Mouse (Mus musculus) heart, postnatal 0 days (tissue): Measurements from ENCODE around the gene Ryr3. TPM values are rescaled to one million over a fixed set of nuclear protein-coding genes. Genes with fewer than 3 reads are reported as not detected.

Experiments
- ATAC-seq: fragments of 200-750 bp; cut with Nextera tagmentation; 2 replicates; pipeline ENCODE4 v1.8.0; 2017; ENCODE audit warnings: low read depth, moderate number of reproducible peaks, moderate library complexity; ENCODE audit not compliant: insufficient read depth
- DNase-seq: peaks from one replicate; pipeline ENCODE4 v3.0.0-alpha.2; 2016; ENCODE audit warnings: low spot score
- H3K27ac ChIP-seq: fragments of 300-500 bp; sonication (generic); 2 replicates; pipeline ENCODE4 v1.5.1; 2014; ENCODE audit warnings: low read depth, mild to moderate bottlenecking
- H3K27me3 ChIP-seq: fragments of 300-500 bp; sonication (generic); 2 replicates; pipeline ENCODE4 v1.6.1; 2014; ENCODE audit warnings: low read length, mixed read lengths; ENCODE audit not compliant: control insufficient read depth, insufficient read depth
- H3K36me3 ChIP-seq: fragments of 300-500 bp; sonication (generic); replicated peaks from 2 replicates; pipeline ENCODE4 v1.6.1; 2014; ENCODE audit warnings: low read length, mixed read lengths; ENCODE audit not compliant: control insufficient read depth, insufficient read depth
- H3K4me1 ChIP-seq: fragments of 300-500 bp; sonication (generic); 2 replicates; pipeline ENCODE4 v1.6.1; 2014; ENCODE audit warnings: antibody characterized with exemption; ENCODE audit not compliant: control insufficient read depth, insufficient read depth
- H3K4me2 ChIP-seq: fragments of 300-500 bp; sonication (generic); 2 replicates; pipeline ENCODE4 v1.6.1; 2014; ENCODE audit warnings: low read depth, mild to moderate bottlenecking, low read length, moderate library complexity
- H3K4me3 ChIP-seq: fragments of 300-500 bp; sonication (generic); 2 replicates; pipeline ENCODE4 v1.5.1; 2014; ENCODE audit warnings: low read depth, low read length
- H3K9ac ChIP-seq: fragments of 300-500 bp; sonication (generic); replicated peaks from 2 replicates; pipeline ENCODE4 v1.6.1; 2014; ENCODE audit warnings: low read depth, low read length, mixed read lengths
- H3K9me3 ChIP-seq: fragments of 300-500 bp; sonication (generic); replicated peaks from 2 replicates; pipeline ENCODE4 v1.6.1; 2016; ENCODE audit warnings: low read length; ENCODE audit not compliant: control insufficient read depth
- CTCF ChIP-seq: IDR thresholded peaks from 2 replicates; pipeline ENCODE4 v1.5.1; 2016; ENCODE audit warnings: antibody characterized with exemption, control low read depth, low read depth
- EP300 ChIP-seq: IDR thresholded peaks from 2 replicates; pipeline ENCODE4 v1.6.1; 2016; ENCODE audit warnings: antibody characterized with exemption, low read depth
- WGBS: fragments of 180-500 bp; shearing (Covaris S2); extraction: QIAGEN DNeasy Blood & Tissue Kit; methylation state at CpG from one replicate; pipeline ENCODE4 v1.1.7; 2014; 5-methylcytosine and 5-hydroxymethylcytosine counted together
- polyA plus RNA-seq: library from polyadenylated mRNA; unstranded; fragments of >200 nt; fragmentation: Nextera tagmentation; extraction: Ambion mirVana; gene quantifications from 2 replicates; pipeline ENCODE4 v1.2.1, GENCODE M21; 2015
- total RNA-seq: library from RNA; depleted of rRNA; stranded (reverse); fragments of >200 nt; gene quantifications from 2 replicates; pipeline ENCODE4 v1.2.3, GENCODE M21; 2014; ENCODE audit warnings: low replicate concordance

Gene Ryr3
- total and polyA plus RNA-seq, 2 experiments from 2014 or later: 4.1 to 14.4 TPM

DNA sequence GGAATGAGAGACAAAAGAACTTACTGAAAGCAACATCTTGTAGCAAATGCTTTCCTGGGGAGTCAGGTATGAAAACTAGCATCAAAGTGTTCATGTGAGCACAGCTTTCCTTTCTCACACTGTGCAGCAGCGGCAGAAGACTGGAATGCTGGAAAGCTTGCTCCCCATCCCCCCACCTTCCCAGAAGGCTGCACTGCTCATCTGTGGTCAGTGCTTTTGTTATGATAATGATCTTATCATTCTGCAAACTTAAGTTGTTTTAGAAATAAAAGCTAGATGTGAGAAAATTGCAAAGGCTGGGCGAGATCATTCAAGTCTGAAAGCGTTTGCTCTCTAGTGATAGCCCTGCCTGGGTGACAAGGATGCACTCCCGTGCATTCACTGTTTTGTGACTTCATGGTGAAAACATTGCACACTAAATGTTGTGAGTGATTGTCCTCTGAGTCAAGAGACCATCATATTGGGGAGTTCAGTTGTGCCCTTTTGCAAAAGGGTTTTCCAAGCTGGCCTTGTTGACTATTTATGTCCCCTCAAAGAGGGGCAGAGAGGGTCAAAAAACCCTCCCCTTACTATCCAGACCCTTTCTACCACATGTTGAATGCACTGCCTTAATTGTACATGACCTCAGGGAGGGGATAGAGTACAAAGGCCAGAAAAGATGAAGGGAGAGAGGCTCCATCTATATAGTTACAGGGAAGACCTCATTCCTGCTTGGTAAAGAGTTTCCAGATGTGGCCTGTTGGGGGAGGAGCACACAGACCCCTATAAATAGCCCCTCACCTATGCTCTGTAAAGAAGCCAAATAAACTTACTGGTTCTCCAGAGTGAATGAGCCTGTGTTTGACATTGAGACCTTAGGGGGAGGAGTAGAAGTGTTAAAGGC is 385.2 kb downstream of the Ryr3 start:
- no peak for ATAC-seq
- no peak for TF ChIP-seq CTCF
- WGBS: 36% methylated on average over 4 of the region's 4 CpGs

DNA sequence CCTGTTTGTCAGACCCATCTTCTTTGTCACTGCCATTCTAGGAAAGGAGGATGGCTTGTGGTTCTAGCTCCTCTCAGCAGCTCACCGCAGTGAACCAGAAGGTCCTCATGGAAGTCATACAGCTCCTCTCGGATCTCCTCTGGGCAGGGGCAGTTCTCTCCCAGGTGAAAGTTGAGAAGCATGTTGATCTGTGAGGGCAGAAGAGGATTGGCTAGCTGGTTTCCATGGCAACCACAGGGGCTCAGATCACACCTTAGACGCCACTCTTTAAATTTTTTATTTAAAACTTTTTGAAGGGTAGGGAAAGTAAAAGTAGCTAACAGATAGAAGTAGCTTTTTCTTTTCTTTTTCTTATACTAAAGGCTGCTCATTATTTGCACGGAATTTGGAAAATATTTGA is 390.3 kb downstream of the Ryr3 start:
- WGBS: 36% methylated on average over 4 of the region's 4 CpGs
- Histone ChIP-seq H3K4me2 (no peak overlapping the region), H3K27ac (no peak overlapping the region)

More for the DNA sequence above, 385.2 kb downstream of the Ryr3 start:
- no peak for DNase-seq
- Histone ChIP-seq H3K27ac (no peak overlapping the region), H3K4me1 (no peaks in the 10 kb centered on the region), H3K4me2 (no peak overlapping the region), H3K9ac (no peak overlapping the region), H3K9me3 (no peaks in the 10 kb centered on the region), H3K27me3 (no peaks in the 10 kb centered on the region), H3K4me3 (no peak overlapping the region), H3K36me3 (no peaks in the 10 kb centered on the region)

GRCm38 (mm10) chr2:112822721-112823120 is 394.2 kb downstream of the Ryr3 start:
- Histone ChIP-seq H3K4me3 (no peak overlapping the region), H3K9me3 (no peaks in the 10 kb centered on the region), H3K4me2 (no peak overlapping the region), H3K27ac (no peak overlapping the region), H3K27me3 (no peaks in the 10 kb centered on the region), H3K36me3 (no peaks in the 10 kb centered on the region), H3K4me1 (no peaks in the 10 kb centered on the region), H3K9ac (no peak overlapping the region)
- WGBS: 30% methylated on average over 3 of the region's 3 CpGs
- ATAC-seq: no peak
- no peak for DNase-seq
- no peak for TF ChIP-seq EP300
- peak; percentile 33 for TF ChIP-seq CTCF

More for the DNA sequence above, 390.3 kb downstream of the Ryr3 start:
- H3K9me3 ChIP-seq: no peaks in the 10 kb centered on the region
- ATAC-seq (no peak), DNase-seq (no peak)
- no peaks in the 10 kb centered on the region for H3K27me3 ChIP-seq
- H3K36me3 ChIP-seq: no peaks in the 10 kb centered on the region
- no peak overlapping the region for H3K9ac ChIP-seq
- H3K4me1 ChIP-seq: no peaks in the 10 kb centered on the region
- TF ChIP-seq EP300: no peak
- no peak for TF ChIP-seq CTCF
- no peak overlapping the region for H3K4me3 ChIP-seq

- H3K9me3 ChIP-seq: no peaks in the 10 kb centered on the region
- no peak for DNase-seq
- H3K4me2 ChIP-seq: no peak overlapping the region
- H3K4me1 ChIP-seq: no peaks in the 10 kb centered on the region
- no peak overlapping the region for H3K4me3 ChIP-seq
- no peaks in the 10 kb centered on the region for H3K36me3 ChIP-seq
- no peak overlapping the region for H3K27ac ChIP-seq
- WGBS: 82% methylated on average over 2 of the region's 2 CpGs
- no peaks in the 10 kb centered on the region for H3K27me3 ChIP-seq
- ATAC-seq: no peak
- TF ChIP-seq EP300 (no peak), CTCF (no peak)
- no peak overlapping the region for H3K9ac ChIP-seq
Measured at GRCm38 (mm10) chr2:112819059-112819458, 397.8 kb downstream of the Ryr3 start.

GRCm38 (mm10) chr2:112816976-112817375 is 399.9 kb downstream of the Ryr3 start:
- Histone ChIP-seq H3K9ac (no peak overlapping the region), H3K4me2 (no peak overlapping the region), H3K4me3 (no peak overlapping the region), H3K36me3 (no peaks in the 10 kb centered on the region), H3K27me3 (no peaks in the 10 kb centered on the region), H3K9me3 (no peaks in the 10 kb centered on the region), H3K27ac (no peak overlapping the region), H3K4me1 (no peaks in the 10 kb centered on the region)
- TF ChIP-seq EP300 (no peak), CTCF (no peak)
- DNase-seq (no peak), ATAC-seq (no peak)
- WGBS: 45% methylated on average over 3 of the region's 3 CpGs
